Mouse (Mus musculus) midbrain, embryonic 15.5 days (tissue): ENCODE measurements around the gene Acot11. TPM values are rescaled to one million over a fixed set of nuclear protein-coding genes. Genes with fewer than 3 reads are reported as not detected.
"Not testable (repeated sequence)": the region's sequence is repeated elsewhere in the genome, so short reads cannot be mapped to it uniquely, and the experiment has no call there.

Experiments used
- ATAC-seq: fragments of 200-750 bp; cut with Nextera tagmentation; replicated peaks from 2 replicates; pipeline ENCODE4 v1.8.0; 2017; ENCODE audit warnings: moderate TSS enrichment
- H3K27ac ChIP-seq: fragments of 300-500 bp; sonication (generic); 2 replicates; pipeline ENCODE4 v1.5.1; 2015; ENCODE audit warnings: mild to moderate bottlenecking, inconsistent platforms
- H3K27me3 ChIP-seq: fragments of 300-500 bp; sonication (generic); replicated peaks from 2 replicates; pipeline ENCODE4 v1.6.1; 2015; ENCODE audit warnings: inconsistent platforms
- H3K36me3 ChIP-seq: fragments of 300-500 bp; sonication (generic); replicated peaks from 2 replicates; pipeline ENCODE4 v1.6.1; 2015; ENCODE audit warnings: inconsistent platforms
- H3K4me1 ChIP-seq: fragments of 300-500 bp; sonication (generic); 2 replicates; pipeline ENCODE4 v1.6.1; 2015; ENCODE audit warnings: inconsistent platforms
- H3K4me2 ChIP-seq: fragments of 300-500 bp; sonication (generic); 2 replicates; pipeline ENCODE4 v1.6.1; 2015; ENCODE audit warnings: inconsistent platforms, mild to moderate bottlenecking, moderate library complexity
- H3K4me3 ChIP-seq: fragments of 300-500 bp; sonication (generic); 2 replicates; pipeline ENCODE4 v1.5.1; 2015; ENCODE audit warnings: mild to moderate bottlenecking, inconsistent platforms
- H3K9ac ChIP-seq: fragments of 300-500 bp; sonication (generic); 2 replicates; pipeline ENCODE4 v1.6.1; 2015; ENCODE audit warnings: mild to moderate bottlenecking, inconsistent platforms
- H3K9me3 ChIP-seq: fragments of 300-500 bp; sonication (generic); 2 replicates; pipeline ENCODE4 v1.6.1; 2016; ENCODE audit warnings: inconsistent platforms
- WGBS: fragments of 180-500 bp; shearing (Covaris S2); methylation state at CpG from one replicate; pipeline ENCODE4 v1.1.7; 2015; ENCODE audit warnings: mixed read lengths; 5-methylcytosine and 5-hydroxymethylcytosine counted together
- polyA plus RNA-seq: library from polyadenylated mRNA; unstranded; fragments of >200 nt; fragmentation: Nextera tagmentation; extraction: Ambion mirVana; gene quantifications from 2 replicates; pipeline ENCODE4 v1.2.1, GENCODE M21; 2015

Gene Acot11
- polyA plus RNA-seq, 1 experiment from 2014 or later = 2.2 TPM

- H3K9ac ChIP-seq = no peak overlapping the region
- no peaks in the 10 kb centered on the region for H3K27me3 ChIP-seq
- H3K4me3 ChIP-seq = no peak overlapping the region
- H3K27ac ChIP-seq = no peak overlapping the region
- H3K9me3 ChIP-seq = no peaks in the 10 kb centered on the region
- H3K36me3 ChIP-seq = no peaks in the 10 kb centered on the region
- ATAC-seq = no peak
- peaks cover 28% of the 10 kb centered on the region for H3K4me1 ChIP-seq
- no peak overlapping the region for H3K4me2 ChIP-seq
- WGBS = 66% methylated on average over 7 of the region's 7 CpGs
These were observed 17.0 kb downstream of the Acot11 start for GRCm38 (mm10) chr4:106787830-106788229.

DNA sequence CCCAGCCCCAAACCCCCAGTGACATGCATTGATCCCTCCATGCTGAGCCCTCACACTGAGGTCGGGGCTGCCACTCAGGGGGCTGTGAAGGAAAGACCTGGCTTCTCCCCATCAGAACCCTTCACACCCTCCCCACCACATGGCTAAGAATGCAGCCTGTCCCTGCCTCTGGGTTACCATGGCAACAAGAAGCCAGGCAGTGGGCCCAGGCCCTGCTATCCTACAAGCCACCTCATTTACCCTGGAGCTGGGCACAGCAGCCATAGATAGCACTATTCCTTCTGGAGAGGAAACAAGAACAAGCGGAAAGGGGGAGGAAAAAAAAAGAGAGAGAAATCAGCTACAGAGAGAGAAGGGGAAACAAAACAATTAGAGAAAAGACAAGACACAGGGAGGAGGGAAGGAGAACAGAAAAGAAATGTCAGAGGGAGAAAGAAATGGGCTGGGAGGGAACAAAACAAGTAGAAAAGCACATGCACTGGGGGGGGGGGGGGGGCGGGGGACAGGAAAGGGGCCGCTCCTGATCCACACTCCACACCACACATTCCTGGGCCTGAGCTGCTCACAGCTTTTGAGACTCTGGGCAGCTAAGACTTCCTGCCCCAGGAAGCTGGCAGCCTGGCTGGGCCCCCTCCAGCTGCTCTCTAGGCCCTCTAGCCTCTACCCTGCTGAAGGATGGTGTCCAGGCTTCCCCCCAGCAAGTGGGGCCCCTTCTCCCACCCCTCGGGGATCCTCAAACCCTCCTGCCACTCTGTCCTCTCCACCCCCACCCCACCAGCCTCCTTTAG lies 18.9 kb downstream of the Acot11 start:
- WGBS = 1% methylated on average over 5 of the region's 5 CpGs
- H3K4me1 ChIP-seq = peaks cover 28% of the 10 kb centered on the region
- H3K27ac ChIP-seq = peak overlapping the region; percentile 90
- H3K9ac ChIP-seq = no peak overlapping the region
- no peak overlapping the region for H3K4me2 ChIP-seq
- H3K27me3 ChIP-seq = no peaks in the 10 kb centered on the region
- ATAC-seq = peak; percentile 95
- H3K36me3 ChIP-seq = no peaks in the 10 kb centered on the region
- H3K4me3 ChIP-seq = no peak overlapping the region
- no peaks in the 10 kb centered on the region for H3K9me3 ChIP-seq

DNA sequence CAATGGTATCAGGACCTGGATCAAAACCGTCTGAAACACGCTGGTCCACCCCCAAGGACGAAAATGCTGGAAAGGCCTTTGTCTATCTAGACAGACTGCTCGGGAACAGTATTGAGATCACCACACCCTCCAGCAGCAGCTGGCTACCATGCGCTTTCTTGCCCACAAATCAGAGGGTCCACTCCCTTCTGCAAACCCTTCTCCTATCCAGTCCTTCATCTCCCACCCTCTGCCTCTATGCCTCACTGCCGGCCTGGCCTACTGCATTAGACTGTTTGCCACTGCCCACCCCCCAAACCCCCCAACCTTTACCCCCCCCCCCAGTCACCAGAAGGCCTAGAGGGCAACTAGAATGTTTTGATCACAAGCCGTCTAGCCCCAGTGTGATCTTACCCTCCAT lies 19.5 kb downstream of the Acot11 start:
- WGBS = 55% methylated on average over 7 of the region's 7 CpGs
- Histone ChIP-seq H3K27me3 (no peaks in the 10 kb centered on the region), H3K4me2 (no peak overlapping the region), H3K36me3 (no peaks in the 10 kb centered on the region), H3K4me1 (peaks cover 28% of the 10 kb centered on the region), H3K27ac (peak overlapping the region; percentile 90), H3K9ac (no peak overlapping the region), H3K4me3 (no peak overlapping the region), H3K9me3 (no peaks in the 10 kb centered on the region)
- peak; percentile 55 for ATAC-seq

- H3K4me1 ChIP-seq = peaks cover 28% of the 10 kb centered on the region
- no peak for ATAC-seq
- H3K9ac ChIP-seq = no peak overlapping the region
- H3K27me3 ChIP-seq = no peaks in the 10 kb centered on the region
- H3K4me2 ChIP-seq = no peak overlapping the region
- no peak overlapping the region for H3K27ac ChIP-seq
- H3K36me3 ChIP-seq = no peaks in the 10 kb centered on the region
- 94% methylated on average over 7 of the region's 7 CpGs for WGBS
- no peaks in the 10 kb centered on the region for H3K9me3 ChIP-seq
- H3K4me3 ChIP-seq = no peak overlapping the region
These were observed 20.0 kb downstream of the Acot11 start for GRCm38 (mm10) chr4:106784806-106785205.

GRCm38 (mm10) chr4:106783137-106783536 lies 21.7 kb downstream of the Acot11 start:
- ATAC-seq = no peak
- Histone ChIP-seq H3K4me1 (peaks cover 37% of the 10 kb centered on the region), H3K27me3 (no peaks in the 10 kb centered on the region), H3K9me3 (no peaks in the 10 kb centered on the region), H3K4me2 (no peak overlapping the region), H3K27ac (no peak overlapping the region), H3K4me3 (no peak overlapping the region), H3K9ac (no peak overlapping the region), H3K36me3 (no peaks in the 10 kb centered on the region)
- WGBS = 73% methylated on average over 10 of the region's 10 CpGs

DNA sequence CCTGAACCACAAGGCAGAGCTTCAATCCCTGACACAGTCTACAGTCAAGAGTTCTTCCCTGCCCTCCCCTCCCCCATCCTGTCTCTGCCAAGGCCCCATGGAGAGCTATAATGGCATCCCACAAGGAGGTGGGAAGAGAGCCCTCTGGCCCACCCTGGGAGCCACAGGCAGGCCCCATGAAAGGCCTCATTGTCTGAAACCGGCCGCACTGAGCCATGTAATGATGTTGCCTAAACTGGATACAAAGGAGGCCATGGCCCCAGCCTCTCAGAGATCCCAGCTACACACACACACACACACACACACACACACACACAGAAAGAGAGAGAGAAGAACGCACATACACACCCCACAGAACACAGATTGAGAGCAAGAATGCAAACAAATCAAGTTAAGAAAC lies 24.8 kb downstream of the Acot11 start:
- ATAC-seq = no peak
- H3K4me2 ChIP-seq = no peak overlapping the region
- H3K4me3 ChIP-seq = no peak overlapping the region
- no peak overlapping the region for H3K27ac ChIP-seq
- H3K36me3 ChIP-seq = no peaks in the 10 kb centered on the region
- H3K4me1 ChIP-seq = peaks cover 28% of the 10 kb centered on the region
- H3K9ac ChIP-seq = no peak overlapping the region
- WGBS = 0% methylated on average over 3 of the region's 3 CpGs
- H3K27me3 ChIP-seq = no peaks in the 10 kb centered on the region
- no peaks in the 10 kb centered on the region for H3K9me3 ChIP-seq

DNA sequence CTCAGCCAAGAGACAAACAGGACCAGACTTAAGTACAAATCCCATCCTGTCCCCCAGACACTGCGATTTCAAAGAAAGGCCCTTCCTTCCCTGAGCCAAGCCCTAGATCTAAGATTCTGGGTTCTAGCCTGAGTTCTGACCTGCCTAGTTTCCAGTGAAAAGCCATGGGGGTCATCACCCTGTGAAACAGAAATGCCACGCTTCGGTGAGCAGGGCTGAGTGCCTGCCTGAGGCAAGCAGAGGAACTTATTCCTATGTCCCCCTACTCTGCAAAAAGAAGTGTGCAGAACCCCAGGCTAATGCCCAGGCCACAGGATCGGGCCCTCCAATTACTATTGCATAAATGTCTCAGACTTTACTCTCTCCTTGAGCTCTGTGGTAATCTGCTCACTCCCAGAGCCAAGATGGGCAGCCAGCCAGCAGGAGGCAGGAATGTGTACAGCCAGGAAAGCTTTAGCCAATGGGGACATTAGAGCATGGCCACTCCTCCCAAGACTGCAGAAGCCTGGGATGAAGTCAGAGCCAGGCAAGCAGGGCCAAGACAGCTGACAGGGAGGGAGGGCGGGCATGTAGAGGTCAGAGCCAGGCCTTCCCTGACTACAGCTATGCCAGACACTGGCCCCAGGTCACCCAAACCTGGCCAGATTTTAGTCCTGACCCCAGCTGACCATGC lies 26.5 kb downstream of the Acot11 start:
- Histone ChIP-seq H3K36me3 (no peaks in the 10 kb centered on the region), H3K27me3 (no peaks in the 10 kb centered on the region), H3K9ac (no peak overlapping the region), H3K4me1 (peaks cover 28% of the 10 kb centered on the region), H3K4me2 (no peak overlapping the region), H3K27ac (peak overlapping the region; percentile 77), H3K9me3 (no peaks in the 10 kb centered on the region), H3K4me3 (no peak overlapping the region)
- WGBS = 44% methylated on average over 5 of the region's 5 CpGs
- ATAC-seq = peak; percentile 68

DNA sequence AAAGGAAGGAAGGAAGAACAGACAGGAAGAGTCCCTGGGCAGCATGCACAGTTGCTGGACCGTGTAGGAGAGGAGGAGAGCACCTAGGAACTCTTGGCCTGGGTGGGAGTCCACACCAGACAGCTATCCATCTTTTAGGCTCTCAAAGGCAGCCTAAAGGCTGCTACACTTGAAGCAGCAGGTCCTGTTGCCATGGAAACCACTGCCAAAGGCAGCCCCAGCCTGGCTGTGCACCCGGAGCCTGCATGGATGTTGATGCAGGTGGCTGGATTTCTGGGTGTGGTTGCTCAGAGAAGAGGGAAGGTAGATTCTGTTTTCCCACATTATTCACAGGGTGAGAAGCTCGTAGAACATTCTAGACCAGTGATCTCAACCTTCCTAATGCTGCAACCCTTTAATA lies 27.8 kb downstream of the Acot11 start:
- peak overlapping the region; percentile 77 for H3K27ac ChIP-seq
- no peaks in the 10 kb centered on the region for H3K27me3 ChIP-seq
- ATAC-seq = peak; percentile 87
- no peak overlapping the region for H3K4me2 ChIP-seq
- H3K4me3 ChIP-seq = no peak overlapping the region
- H3K9ac ChIP-seq = no peak overlapping the region
- no peaks in the 10 kb centered on the region for H3K9me3 ChIP-seq
- H3K4me1 ChIP-seq = peaks cover 28% of the 10 kb centered on the region
- no peaks in the 10 kb centered on the region for H3K36me3 ChIP-seq
- WGBS = 22% methylated on average over 3 of the region's 3 CpGs

- not testable (repeated sequence) for H3K4me3 ChIP-seq, H3K9me3 ChIP-seq, H3K9ac ChIP-seq, H3K27ac ChIP-seq, H3K4me2 ChIP-seq, ATAC-seq, H3K36me3 ChIP-seq, H3K27me3 ChIP-seq
- WGBS = 86% methylated on average over 6 of the region's 6 CpGs
- peaks cover 28% of the 10 kb centered on the region for H3K4me1 ChIP-seq
These were observed 29.0 kb downstream of the Acot11 start for GRCm38 (mm10) chr4:106775767-106776166.

GRCm38 (mm10) chr4:106772558-106772957 lies 32.2 kb downstream of the Acot11 start:
- Histone ChIP-seq H3K4me3 (no peak overlapping the region), H3K4me2 (no peak overlapping the region), H3K27ac (no peak overlapping the region), H3K27me3 (no peaks in the 10 kb centered on the region), H3K9ac (no peak overlapping the region), H3K4me1 (peaks cover 15% of the 10 kb centered on the region), H3K9me3 (no peaks in the 10 kb centered on the region), H3K36me3 (no peaks in the 10 kb centered on the region)
- ATAC-seq = no peak
- 94% methylated on average over 1 of the region's 1 CpGs for WGBS

GRCm38 (mm10) chr4:106769306-106769705 lies 35.5 kb downstream of the Acot11 start:
- H3K4me2 ChIP-seq = no peak overlapping the region
- no peaks in the 10 kb centered on the region for H3K4me1 ChIP-seq
- ATAC-seq = no peak
- no peak overlapping the region for H3K9ac ChIP-seq
- no peaks in the 10 kb centered on the region for H3K27me3 ChIP-seq
- 74% methylated on average over 2 of the region's 2 CpGs for WGBS
- H3K27ac ChIP-seq = no peak overlapping the region
- H3K4me3 ChIP-seq = no peak overlapping the region
- H3K9me3 ChIP-seq = no peaks in the 10 kb centered on the region
- no peaks in the 10 kb centered on the region for H3K36me3 ChIP-seq

DNA sequence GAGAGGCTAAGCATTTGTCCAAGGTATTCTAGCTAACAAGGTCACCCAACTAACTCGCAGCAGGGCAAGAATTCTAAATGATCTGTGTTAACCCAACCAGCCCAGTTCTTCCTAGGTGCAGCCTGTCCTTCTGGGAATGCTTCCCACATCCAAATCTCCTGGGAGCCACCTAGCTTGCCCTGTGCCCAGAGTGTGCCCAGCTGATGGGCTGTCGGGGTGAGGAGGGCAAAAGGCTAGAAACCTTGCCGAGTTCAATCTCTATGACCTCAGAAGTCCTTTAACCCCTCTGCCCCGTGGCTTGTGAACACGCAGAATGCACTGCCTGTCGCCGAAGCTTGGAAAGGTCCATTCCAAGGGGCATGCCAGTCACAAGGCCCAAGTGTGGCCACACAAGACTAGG lies 40.6 kb downstream of the Acot11 start:
- ATAC-seq = no peak
- 51% methylated on average over 7 of the region's 7 CpGs for WGBS

GRCm38 (mm10) chr4:106751726-106752125 lies 53.1 kb downstream of the Acot11 start:
- H3K4me1 ChIP-seq = peaks cover 23% of the 10 kb centered on the region
- H3K9ac ChIP-seq = no peak overlapping the region
- H3K9me3 ChIP-seq = no peaks in the 10 kb centered on the region
- no peak for ATAC-seq
- 89% methylated on average over 6 of the region's 6 CpGs for WGBS
- no peaks in the 10 kb centered on the region for H3K36me3 ChIP-seq
- H3K4me3 ChIP-seq = no peak overlapping the region
- no peak overlapping the region for H3K27ac ChIP-seq
- no peaks in the 10 kb centered on the region for H3K27me3 ChIP-seq
- H3K4me2 ChIP-seq = no peak overlapping the region

More for the DNA sequence above, 40.6 kb downstream of the Acot11 start:
- Histone ChIP-seq H3K9me3 (no peaks in the 10 kb centered on the region), H3K36me3 (no peaks in the 10 kb centered on the region), H3K27ac (no peak overlapping the region), H3K9ac (no peak overlapping the region), H3K4me3 (no peak overlapping the region), H3K27me3 (no peaks in the 10 kb centered on the region), H3K4me2 (no peak overlapping the region), H3K4me1 (peaks cover 3% of the 10 kb centered on the region; the same call in 1 of the 2 replicates)
